Mouse (Mus musculus): ENCODE data around the gene Prrx1. TPM values are rescaled to one million over a fixed set of nuclear protein-coding genes. Genes with fewer than 3 reads are reported as not detected.

Prrx1 gene
- total RNA-seq, 4 experiments from 2014 or later: 6.5 to 13.1 (median 8.4) TPM

DNA sequence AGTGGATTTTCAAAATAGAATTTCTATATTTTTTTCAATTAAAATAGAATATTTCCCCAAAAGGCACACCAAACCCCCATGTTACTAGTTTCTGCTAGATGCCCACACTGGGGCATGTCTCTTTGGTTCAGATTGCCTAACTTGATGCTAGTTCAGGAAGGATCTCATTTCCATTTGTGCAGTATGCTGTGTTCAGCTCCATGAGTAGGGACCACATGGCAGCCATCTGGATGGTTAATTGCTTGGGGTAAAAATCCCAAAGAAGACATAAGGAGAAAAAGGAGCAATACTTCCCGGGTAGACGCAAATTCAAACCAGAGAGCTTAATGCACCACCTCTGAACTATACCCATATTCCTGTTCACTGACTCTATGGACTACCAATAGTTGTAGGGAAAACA, 57.6 kb downstream of the Prrx1 start:
- DNase-seq: no peak

DNA sequence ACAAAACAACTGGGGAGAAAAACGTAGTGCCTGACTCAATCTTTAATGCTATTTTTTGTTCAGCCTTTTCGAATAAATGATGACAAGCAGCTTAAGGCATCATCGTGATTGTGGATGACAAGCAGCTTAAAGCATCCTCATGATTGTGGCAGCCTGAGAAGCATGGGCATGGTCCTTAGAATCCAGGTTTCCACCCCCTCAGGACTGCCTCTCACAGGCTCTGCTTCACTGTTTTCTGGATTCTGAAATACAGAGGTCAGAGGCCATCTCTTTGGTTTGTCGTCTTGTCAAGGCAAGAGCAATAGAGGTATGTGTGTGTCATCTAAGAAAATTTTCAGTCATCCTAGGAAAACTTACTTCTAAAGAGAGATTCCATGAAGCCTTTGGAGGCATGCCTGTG, 60.7 kb downstream of the Prrx1 start:
- DNase-seq: no peak

DNA sequence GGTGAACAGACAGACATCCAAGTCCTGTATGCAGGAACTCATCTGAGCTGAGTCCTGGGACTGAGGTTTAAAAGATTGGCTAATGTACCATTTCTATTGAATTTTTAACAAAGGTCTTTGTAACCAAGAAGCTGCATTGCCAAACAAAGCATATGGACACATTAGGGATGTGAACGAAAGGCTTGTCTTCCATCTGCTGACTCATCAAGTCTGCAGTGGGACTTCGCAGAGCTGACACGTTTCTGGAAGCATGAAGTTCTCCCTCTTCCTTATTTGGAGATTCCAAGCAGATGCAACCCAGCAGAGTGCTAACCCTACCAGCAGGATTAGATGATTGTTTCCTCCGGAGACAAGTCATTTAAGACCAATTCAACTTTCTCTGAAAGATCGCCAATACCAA, 61.2 kb downstream of the Prrx1 start:
- DNase-seq: no peak

DNA sequence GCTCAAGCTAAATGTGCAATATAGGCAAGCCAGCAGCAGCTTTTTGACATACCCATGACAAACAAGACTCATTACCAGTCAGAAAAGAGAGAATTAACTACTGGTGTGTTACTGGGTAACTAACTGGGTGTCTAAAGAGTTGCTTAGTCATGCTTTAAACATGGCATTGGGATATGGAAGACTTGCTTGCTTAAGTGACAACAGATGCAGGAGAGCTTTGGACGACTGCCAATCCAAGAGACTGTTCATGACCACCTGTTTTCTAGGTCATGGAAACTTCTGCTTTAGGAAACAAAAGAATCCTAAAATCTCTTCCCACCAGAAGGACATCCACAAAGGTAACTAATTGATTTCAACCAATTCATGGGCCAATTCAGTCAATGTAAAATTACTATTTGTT, 61.7 kb downstream of the Prrx1 start:
- no peak for DNase-seq

DNA sequence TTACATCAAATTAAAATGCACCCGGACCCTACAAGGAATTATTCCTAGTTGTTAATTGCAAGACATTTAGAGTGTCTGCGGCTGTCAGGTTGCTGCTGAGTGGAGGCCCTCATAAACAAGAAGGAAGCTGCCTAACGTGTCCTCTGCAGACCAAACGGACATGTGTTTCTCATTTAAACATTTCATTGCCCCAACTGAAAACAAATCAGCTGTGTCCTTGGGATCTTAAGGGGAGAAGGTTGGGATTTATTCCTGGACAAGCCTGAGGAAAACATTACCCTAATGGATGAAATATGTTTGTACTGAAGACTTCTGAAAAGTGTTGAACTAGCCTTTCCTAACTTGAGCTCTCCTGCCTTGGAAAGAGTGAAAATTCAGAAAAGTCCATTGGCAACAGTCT, 74.6 kb downstream of the Prrx1 start:
- DNase-seq: no peak

DNA sequence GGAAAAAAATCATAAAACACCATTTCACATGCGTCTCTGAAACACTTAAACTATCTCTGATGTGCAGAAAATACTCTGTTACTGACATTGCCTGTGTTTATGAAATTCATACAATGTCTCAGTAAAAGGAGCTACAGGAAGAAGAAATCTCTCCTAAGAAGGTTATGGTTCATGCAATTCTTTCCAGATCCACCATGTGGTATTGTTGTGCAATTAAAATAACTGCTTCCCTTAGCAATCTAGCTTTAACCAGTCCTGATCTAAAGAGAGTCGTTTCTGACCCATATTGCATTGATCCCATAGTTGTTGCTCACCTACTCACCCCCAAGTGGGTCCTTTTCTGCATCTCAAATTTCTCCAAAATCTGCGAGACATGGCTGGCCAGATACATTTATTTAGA, 82.3 kb downstream of the Prrx1 start:
- no peak for DNase-seq

DNA sequence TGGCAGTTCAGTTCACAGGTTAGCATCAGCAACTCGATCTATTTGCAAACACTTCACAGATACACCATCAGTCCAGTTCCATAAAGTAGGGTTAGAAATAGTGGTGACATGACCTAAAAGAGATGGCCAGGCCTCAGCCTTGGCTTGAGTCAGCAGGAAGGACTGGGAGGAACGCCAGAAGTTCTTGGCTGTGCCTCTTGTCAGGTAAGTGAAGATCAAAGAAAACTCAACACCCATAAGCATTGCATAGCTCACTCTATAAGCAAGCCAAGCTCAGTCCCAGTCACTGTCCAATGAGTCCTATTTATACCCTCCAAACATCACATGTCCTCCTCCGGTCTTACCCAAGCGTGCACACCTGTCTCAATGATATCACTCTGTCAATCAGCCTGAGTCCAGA, 87.2 kb downstream of the Prrx1 start:
- no peak for DNase-seq

DNA sequence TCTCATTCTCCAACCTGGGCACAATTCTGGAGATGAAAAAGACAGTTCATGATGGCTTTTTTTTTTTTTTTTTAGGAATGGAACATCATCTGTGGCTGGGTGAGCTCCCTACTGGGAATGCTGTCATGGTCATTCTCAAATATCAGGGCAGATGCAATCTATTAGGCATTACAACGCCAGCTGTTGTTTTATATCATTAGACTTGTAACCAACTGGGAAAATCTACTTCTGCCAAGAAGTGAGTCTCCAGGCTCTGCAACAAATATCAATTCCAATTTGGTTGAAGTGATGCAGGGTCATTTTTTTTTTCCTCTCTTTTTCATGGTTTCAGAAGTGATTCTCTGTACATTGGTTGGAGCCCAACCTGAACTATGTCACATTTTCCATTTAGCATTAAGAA, 91.7 kb downstream of the Prrx1 start:
- no peak for DNase-seq

DNA sequence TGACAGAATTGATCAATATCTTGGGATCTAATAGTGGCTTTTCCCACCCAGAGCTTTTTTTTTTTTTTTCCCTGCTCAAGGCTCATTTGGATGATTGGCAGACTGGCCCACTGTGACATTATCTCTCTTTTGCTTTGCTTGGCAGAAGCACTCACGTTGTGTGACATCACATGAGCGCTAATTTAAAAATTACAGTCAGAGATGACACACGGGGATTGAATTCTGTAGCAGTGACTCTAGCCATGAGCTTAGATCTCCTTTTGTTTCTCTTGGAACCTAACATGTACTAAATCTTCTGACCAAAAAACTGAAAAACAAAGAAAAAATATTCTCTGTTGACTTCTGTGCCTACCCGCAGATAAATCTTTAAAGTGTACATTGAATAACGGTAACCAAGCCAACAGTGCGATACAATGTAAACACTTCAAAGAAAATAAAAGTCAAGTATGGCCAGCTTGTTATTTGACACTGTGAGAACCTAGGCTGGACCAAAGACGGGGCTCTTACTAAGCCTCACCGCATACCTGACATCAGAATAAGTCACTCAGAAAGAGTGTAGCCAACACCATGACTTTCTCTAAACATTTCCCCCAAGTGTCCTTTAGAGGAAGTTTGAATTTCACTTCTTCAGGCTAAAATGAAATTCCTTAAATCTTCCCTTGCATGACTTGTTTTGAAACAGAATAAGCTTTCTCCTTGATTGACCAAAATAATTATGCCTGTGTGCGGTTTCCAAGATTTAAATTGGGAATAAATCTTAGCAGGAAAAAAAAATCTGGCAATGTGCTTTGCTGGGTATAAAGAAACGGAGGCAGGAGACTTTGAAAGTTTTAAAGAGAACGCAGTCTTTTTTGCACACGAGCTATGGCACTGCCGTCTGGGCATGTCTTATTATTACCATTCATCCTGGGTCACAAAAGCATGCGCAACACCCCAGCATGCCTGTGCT, 104.3 kb downstream of the Prrx1 start:
- DNase-seq: no peak

DNA sequence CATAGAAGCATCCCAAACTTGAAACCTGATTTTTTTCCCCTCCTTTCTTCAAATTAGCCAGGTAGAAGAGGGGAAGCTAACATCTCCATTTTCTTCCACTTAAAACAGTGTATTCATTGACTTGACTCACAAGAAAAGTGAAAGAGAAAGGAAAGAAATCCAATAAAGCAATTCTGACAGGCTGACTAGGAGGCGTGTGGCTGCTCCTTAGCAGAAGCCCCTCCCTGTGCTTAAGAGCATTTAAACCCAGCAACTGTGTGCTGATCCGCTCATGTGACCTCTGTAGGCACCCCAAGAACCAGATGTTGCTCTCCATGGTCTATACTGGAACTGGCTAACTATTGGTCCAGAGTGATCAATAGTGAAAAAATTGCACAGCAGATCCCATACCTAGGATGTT, 114.7 kb downstream of the Prrx1 start:
- DNase-seq: no peak

DNA sequence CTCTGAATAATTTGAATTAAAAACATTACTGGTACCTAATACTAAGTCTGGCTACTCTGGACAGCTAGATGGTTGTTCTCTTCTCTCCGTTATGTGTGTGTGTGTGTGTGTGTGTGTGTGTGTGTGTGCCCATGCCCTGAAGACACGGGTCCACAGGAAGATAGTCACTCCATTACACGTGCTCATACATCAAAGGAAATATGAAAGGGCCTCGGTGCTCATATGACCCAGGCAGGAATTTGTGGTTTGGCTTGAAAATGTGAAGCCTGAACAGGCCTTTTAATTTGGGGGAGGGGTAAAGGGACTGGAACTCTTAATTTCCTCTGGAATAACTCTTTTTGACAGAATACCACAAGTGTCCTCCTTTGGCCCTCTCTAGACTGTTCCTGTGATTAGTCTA, 115.5 kb downstream of the Prrx1 start:
- DNase-seq: no peak

Other genes with a start within 250 kb of the Prrx1 start
- gene Mroh9, start 228.0 kb downstream of the Prrx1 start, total RNA-seq (2022): not detected
- 10 to 100 TPM; 10.8 to 16.5 (median 13.5) TPM for gene Gorab, start 90.0 kb upstream of the Prrx1 start, total RNA-seq (2022)

Measured in adrenal gland, adult 8-10 months (tissue).